Mouse (Mus musculus) lung, postnatal 14 days (tissue): ENCODE data around the gene Gpr83.

Experiments used
- DNase-seq: peaks from one replicate; pipeline ENCODE4 v3.0.0; 2021

Gene Gpr83

DNA sequence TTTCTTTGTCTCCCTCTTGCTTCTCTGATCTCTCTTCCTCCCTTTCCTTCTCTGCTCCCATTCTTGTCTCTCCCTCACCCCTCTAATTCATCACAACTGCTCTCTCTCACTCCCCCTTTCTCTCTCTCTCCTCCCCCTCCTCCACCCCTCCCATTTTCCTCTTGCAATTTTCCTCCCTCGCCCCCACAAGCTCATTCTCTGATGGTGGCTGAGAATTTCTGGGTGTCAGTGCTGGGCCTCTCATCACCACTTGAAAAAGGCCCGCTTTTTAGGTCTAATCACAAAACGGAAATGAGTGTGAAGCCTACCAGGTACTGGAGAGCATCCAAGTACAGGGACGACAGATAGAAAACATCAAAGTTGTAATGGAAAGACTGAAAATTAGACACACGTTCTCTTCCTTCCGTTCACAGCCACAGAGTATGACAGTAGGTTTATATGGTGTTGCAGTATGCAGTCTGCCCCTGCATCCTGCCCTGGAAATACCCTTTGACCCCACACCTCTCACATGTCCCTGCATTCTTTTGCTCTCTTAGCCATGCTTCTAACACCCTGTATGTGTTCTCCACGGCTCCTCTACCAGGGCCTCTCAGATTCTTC, 47.9 kb downstream of the Gpr83 start:
- no peak for DNase-seq

DNA sequence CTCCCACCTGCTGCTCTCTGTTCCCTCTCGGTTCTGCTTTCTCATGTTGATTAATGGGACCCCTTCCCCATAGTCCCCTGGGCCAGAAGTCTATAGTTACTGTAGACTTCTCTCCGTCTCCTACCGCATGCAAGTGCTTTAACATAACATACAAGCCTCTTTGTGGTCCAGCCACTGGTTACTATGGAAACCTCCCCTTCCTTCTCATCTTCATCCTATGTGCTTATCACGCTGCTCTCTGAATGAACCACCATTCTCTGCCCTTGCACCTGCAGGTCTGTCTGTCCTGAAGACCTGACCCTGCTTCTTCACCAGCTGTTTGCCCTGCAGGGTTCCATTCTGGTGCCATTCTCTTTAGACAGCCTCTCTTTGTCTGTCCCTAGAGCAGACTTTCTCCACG, 50.0 kb downstream of the Gpr83 start:
- no peak for DNase-seq

DNA sequence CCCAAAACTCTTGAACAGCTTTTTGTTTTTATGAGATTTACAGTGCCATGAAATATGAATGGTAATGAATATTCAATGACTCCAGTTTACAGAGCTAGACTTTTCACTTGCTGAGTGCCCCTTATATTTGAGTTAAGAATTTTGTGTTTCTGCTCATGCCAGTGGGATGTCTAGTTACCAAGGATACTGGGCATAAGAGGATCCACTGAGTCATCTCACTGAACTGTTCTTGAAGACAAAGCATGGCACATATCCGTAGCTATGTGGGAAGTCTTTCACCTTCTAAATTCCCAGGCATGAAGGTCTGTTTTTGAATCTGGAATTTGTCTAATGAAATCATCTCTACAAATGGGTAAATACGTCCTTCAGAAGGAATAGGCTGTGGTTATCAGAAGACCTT, 52.0 kb downstream of the Gpr83 start:
- no peak for DNase-seq

DNA sequence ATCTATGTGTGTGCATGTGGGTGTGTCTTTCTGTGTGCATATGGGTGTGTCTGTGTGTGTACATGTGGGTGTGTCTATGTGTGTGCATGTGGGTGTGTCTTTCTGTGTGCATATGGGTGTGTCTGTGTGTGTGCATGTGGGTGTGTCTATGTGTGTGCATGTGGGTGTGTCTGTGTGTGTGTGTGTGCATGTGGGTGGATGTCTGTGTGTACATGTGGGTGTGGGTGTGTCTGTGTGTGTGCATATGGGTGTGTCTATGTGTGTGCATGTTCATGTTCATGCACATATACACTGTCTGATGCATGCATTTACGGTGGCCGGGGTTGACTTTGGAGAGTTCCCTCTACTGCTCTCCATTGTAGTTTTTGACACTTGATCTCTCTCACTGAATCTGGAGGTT, 57.7 kb downstream of the Gpr83 start:
- DNase-seq, result no peak

DNA sequence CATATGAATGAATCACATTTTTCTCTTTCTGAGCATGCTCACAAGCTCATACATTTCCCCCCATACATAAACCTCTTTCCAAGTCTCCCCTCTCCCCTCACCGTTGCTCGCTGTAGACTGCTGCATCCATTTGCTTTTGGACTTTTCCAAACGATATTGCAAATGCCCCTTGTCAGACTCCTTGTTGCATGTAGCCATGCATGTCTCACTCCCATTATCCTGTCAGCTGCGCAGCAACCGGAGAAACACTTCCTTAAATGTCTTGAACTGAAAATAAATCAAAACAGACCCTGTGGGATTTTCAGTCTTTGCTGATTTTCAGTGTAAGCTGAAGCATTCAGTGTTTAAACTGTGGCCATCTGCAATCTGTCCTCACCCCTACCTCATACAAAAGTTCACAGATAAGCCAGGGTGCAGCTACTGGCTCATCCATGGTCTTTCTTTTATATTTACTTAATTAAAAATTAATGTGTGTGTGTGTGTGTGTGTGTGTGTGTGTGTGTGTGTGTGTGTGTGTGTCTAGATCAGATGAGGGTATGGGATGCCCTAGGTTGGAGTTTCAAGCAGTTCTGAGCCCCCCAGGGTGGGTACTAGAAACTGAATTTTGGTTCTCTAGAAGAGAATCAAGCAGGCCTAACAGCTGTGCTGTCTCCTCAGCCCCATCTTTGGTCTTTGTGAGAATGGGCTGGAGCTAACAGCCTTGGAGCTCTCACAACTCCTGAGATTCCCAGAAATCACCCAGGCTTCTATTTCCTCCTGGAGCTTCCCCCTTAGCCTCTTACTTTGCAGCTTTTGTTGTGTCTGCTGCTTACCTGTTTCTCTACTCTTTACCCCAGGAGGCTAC, 59.0 kb downstream of the Gpr83 start:
- DNase-seq, result no peak
